Mouse (Mus musculus) cerebellum, postnatal 36 days (tissue): ENCODE data around the gene Ntm.

Experiments used
- DNase-seq, 2 experiments: peaks; one replicate each; pipeline ENCODE4 v3.0.0; 2021 to 2022; ENCODE audit warnings: mixed read lengths in 2 of 2

The Ntm gene

DNA sequence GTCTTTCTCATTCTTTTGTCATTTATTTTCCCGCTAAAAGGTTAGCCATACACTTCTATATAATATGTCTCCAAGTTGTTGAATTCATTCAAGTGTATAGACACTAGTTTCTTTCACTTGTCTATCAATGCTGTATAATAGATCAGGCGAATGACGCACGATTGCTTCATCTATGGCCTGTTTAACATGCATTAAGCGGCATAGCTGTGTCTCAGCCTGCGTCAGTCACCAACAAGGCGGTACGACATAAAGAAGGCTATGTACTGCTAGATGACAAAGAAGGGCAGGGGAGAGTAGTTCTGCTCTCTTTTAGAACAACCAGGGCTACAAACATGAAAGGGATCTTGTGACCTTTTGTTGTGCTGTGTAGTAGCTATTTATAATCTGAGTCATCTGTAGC, 746.4 kb downstream of the Ntm start:
- DNase-seq: no peak

DNA sequence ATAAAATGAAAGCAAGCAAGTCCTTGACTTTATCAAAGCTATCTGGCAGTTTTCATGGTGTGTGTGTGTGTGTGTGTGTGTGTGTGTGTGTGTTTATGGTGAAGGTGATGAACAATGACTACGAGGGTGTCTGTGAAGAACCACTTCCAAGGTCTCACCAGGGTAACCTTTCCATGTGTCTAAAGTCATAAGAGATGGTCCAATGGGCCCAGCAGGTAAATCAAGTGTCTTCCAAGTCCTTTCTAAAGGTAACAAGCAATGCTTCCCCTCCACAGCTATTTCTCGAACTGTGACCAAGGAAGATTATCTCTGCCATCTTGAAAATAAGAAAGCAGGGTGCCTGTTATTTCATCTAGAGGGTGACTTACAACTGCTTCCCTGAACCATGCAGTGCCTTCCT, 747.1 kb downstream of the Ntm start:
- DNase-seq: peak; percentile 62 to 84

DNA sequence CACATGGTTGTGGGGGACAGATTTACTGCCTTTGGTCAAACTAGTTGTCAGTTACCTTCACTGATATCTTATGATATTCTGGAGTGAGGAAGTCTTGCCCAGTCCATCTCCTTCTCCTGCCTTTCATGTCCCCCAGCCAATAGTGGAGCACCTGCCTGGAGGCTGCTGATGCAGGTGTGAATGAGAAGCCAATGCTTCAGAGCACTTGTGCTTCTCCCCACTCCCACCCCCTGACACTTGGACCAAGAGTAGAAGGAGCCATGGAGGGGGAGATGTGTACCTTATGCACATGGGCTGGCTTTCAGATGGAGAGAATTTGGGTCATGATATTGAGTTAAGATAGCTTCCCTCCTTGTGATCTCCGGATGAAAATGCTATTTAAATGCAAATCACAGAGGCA, 747.7 kb downstream of the Ntm start:
- DNase-seq: no peak

DNA sequence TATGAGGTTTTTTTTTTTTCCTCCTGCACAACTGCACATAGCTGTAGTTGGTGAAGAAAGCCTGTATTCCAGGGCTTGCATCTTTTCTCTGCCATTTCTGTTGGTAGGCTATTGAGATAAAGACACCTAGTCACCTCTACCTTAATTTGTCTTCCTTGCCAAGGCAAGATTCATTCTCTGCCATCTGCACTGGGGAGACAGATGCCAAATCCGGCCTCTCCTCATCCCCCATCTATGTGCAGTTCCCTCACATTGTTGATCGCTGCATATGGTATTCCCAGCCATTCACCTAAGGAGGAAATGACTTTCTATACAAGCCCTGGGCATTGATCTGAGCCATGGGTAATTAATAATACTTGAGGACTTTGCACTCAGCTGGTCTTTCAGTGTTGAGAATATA, 753.7 kb downstream of the Ntm start:
- DNase-seq: no peak

DNA sequence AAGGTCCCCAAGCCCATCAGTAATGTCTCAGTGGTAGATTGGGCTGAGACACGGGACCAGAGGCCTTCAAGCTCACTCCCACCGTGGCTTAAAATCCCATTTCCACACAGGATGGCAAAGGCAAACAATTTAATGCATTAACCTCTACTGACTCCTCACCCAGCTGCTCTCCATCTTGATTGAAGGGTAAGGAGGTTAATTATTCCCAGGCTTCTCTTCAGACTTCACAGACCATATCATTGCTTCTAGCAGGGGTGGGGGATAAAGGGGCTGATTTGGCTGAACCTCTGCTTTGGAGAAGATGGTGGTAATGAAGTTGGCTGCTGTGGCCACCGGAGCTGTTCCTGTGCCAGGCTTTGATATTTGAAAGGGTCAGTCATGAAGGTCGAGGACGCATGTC, 754.8 kb downstream of the Ntm start:
- no peak for DNase-seq

DNA sequence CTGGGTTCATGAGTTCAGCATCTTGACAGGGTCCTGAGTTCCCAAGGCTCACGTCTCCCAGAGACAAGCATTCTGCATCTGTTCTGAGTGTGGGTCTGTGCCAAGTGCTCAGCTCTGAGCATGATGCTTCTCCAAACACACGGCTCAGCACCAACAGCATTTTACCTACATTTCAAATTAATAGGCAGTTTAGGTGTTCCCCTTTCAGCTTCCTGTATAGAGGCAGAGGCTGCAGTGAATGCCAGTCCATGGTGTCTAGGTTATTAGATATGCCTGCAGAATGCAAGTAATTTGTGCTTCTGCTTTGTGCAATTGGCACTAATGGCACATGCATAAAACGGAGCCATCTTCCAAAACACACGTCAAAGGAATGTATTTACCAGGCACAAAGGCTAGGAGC, 757.3 kb downstream of the Ntm start:
- DNase-seq: peak in 1 of 2 experiments; percentile 33

DNA sequence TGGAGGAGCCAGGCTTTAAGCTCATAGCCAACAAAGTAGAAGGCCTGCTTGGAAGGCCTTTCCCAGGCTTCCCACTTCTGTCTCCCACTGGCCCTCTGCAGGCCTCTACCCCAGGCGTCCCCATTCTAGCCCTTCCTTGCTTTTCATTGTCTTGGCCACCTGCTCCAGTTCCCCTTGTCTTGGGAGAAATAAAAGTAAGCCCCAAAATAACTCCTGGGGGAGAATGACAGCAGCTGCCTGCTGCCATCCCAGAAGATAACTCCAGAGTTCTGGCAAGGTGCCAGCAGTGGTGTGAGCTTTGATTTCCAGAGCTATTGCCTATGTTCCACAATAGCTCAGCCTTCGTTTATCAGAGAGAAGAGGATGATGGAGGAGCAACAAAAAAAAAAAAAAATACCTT, 760.7 kb downstream of the Ntm start:
- peak in 1 of 2 experiments; percentile 32 for DNase-seq

DNA sequence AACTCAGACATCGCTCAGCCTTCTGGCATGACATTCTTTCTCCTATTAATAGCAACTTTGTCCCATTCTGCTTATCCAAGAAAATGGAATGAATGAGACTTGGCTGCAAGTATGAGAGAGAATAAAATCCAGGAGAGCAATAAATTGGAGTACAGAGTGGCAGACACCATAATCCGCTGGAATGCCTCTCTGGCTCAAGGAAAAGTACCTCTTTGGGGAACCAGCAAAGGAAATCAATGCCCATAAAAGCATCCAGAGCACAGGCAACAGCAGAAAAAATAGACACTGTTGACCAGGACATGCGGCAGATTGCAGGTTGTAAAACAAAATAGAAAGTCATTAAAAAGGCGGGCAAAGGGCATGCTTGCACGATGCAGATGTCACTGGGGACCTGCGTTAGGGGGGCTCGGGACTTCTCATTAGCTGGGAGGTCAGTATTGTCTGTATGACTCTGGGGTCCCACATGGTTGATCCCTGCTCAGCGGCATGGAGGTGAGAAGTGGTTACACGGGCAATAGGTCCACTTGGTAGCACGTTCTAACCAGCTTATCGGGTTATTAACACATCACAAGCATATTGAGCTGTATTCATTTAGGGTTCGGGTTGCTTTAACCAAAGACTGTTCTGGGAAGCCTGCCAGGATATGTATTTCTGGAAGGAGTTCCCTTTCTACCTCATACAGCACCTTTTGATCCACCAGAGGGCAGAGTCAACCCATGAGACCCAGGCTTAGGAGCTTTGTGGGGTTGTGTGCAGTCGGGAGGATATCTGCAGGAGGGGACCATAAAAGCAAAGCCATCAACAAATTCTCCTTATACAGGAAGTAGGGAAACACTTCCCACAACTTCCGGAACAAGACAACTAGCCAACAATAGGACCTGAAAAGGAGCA, 761.5 kb downstream of the Ntm start:
- peak; percentile 70 to 80 for DNase-seq

DNA sequence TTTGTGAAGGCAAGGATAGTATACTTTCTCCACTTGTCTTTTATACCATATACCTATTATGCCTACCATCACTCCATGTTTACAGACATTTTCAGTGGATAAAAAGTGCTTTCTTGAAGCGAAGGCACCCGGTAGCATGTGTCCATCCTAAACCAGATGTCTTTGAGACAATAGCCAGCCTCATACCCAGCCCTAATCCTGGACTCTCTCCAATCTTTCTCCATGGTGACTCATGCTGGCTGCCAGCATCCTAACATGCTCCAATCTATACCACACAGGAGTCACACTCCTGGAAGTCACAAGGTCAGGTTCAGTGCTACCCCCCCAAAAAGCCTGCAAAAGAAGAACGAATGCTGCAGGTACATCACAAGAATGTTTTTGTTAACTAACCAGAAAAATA, 765.9 kb downstream of the Ntm start:
- peak; percentile 30 to 50 for DNase-seq

DNA sequence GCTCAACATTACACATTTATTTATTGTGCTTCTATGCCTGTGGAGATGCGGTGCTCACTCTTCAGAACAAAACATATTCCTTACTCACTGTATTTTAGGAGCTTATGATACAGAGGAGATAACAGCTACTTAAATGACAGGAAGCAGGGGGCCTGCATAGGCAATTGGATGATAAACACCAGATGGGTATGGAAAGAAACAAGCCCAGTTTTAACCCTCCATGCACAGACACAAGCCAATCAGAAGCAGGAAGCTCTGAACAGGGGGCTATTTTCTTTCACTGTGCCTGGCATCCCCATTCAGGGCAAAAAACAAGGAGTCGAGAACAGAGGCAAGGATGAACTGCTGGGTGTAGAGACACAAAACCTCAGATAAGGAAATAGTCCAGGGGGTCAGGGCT, 768.7 kb downstream of the Ntm start:
- DNase-seq: no peak

DNA sequence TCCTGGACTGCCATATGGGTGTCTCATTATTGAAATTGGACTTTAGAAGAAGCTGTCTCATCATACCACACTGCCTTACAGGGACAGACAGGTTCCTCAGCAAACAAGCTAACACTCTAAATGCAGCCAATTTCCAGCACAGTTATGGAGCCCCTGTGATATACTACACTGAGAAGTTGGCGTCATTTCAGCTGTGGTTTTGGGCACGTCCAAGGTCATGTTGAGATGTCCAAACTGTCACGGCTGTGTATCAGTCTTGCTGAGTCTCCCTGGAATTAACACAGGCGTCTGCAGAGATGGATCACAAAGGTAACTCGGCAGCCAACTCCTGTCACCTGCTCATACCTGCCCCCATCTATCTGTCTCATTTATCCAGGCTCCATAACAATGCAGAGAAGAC, 779.9 kb downstream of the Ntm start:
- DNase-seq: no peak

DNA sequence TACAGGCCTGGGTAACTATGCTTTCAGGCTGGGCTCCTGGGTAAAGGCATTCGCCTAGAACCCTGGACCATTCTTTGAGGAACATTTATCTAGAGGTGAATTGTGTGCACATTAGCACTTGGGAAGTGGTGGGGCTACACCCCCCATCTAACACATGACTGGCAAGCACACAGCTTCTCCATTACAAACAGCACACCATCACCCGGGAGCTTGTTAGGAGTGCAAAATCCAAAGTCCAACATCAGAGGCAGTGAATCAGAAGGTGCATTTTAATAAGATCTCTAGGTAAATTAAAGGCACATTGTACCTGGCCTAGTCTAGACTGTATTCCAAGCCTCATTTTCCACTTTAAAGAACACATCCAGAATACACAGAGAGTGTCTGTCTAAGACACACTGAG, 781.3 kb downstream of the Ntm start:
- no peak for DNase-seq

DNA sequence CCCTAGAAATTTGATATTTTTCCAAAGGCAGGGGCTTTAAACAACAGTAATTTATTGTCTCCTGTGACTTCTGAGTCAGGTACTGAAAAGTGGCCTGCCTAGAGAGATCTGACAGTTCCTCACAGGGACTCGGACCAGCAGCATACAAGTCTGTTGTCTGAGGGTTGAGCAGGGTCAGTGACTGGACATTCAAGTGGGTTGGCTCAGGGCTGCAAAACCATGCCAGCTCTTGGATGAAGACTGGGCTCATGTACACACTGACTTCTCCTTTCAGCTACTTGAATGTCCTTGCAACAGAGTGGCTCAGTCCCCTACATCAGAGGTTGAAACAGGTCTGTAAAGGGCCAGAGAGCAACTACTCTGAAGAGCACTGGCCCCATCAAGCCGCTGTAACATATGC, 797.2 kb downstream of the Ntm start:
- no peak for DNase-seq

DNA sequence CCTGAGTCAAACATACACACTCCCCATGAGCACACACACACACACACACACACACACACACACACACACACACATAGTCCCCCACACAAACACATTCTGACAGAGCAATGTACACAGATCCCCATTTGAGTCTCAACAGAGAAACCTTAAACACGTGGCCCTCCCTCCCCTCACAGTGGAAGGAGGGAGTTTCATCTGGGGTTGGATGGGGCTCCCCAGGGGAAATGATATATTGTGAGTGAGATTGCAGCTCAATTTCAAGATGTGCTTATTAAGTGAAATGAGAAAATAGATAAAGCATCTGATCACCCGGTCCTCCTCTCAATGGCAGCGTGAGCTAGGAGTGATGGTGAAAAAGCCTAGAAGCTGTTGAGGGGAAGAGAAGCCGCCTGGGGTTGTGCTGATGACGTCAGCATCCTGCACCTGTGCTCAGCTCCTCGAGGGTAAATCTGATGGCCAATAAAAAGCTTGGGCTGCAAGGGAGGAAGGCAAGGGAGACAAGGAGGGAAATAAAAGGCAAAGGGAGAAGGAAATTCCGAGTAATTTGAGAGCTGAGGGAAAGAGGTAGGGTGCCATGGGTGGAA, 801.8 kb downstream of the Ntm start:
- no peak for DNase-seq

DNA sequence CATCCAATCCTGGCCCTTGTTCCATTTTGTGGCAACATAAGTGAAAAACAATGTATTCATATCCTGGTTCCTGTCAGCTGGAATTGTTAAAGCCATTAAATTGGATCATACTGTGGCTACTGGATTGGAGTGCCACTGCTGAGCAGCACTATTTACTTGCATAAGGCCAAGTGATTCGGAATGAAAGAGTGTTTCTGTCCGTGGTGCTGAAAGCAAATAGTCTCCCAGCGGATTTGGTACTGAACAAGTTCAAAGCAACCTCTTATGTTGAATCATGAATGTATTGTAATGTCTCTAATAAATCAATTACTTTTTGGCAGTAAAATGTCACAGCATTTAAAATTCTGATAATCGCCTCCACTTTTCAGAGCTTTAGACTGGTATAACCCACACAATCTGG, 817.0 kb downstream of the Ntm start:
- DNase-seq: no peak

DNA sequence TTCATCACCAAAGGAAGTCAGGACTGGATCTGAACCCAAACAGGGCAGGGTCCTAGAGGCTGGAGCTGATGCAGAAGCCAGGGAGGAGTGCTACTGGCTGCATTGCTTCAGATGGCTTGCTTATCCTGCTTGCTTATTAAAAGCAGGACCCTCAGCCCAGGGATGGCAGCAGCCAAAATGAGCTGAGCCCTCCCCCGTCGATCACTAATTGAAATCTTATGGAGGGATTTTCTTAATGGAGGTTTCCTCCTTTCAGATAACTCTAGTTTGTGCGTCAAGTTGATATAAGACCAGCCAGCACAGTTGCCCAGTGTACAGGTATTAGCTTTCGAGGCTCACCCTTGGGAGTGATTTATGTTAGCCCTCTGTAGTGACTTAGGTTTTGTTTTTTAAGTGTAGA, 826.9 kb downstream of the Ntm start:
- DNase-seq: no peak

DNA sequence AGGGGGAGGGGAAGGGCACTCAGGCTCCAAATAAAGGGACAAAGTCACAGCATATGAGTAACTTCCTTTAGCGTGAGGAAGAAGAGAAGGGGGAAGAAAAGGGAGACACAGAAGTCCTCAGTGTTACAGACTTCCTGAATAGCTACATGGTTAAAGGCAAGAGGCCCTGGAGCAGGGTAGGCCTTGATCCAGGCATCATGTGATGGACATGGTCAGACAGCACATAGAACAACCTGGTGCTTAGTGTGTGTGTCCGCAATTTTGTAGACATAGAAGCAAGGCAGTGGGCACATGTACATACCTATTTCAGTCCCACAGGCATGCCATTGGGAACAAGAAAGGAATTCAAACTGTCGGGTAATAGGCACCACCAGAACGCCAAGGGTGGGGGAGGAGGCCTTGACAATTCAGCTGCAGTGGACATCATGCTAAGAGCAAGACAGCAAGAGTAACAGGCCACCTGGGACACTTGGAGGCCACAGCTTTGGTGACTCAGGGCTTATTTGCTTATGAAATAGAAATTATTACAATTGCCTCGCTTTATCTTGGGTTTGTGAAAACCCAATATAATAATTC, 832.1 kb downstream of the Ntm start:
- DNase-seq: peak in 1 of 2 experiments; percentile 13

DNA sequence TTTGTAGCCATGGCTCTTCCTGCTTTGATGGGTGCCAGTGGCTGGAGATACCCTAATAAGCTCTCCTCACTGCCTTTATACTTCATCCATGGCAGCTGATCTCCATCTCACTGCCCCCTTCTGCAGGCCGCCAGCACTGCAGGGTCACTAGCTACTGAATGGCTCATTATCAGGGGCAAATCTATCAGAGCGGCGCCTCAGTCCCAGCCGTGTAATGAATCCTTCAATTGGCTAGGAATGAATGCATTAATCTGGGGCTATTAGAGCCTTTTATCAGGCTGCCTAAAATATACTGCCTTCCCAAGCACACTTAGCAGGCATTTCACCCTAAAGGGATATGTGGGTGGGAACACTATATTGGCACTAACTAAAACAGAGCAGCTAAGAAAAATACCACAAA, 832.6 kb downstream of the Ntm start:
- DNase-seq: no peak

DNA sequence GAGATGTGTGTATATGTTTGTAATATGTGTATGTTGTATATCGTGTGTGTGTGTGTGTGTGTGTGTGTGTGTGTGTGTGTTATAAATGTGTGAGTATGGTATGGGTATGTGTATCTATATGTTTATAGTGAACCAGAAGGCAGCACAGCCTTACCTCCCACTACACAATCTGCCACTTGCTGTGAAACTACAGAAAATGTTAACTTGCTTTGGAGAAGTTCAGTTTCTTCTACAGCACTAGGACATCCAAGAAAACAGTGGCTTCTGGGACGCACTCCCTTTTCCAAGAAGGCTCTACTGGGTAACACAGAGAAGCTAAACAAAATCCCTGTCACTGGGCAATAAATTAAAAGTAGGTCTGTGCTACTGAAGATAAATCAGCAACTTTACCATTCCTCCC, 834.5 kb downstream of the Ntm start:
- no peak for DNase-seq

DNA sequence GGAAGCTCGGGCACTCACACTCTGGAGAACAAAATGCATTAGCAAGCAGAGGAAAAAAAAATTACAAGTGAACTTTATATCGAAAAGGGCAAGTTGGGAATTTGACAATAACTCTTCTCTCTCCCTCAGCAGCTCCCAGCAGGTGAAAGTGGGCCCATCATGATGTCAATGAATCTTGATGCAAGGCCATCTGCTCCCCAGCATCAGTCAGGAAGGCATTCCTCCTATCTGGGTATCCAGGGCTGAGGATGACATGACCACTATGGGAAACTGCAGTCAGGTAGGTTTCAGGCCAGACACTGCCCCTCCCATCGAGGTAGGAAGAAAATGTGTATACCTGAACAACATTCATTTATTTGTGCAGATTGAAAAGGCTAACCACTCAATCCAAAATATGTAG, 838.5 kb downstream of the Ntm start:
- DNase-seq: peak in 1 of 2 experiments; percentile 26

DNA sequence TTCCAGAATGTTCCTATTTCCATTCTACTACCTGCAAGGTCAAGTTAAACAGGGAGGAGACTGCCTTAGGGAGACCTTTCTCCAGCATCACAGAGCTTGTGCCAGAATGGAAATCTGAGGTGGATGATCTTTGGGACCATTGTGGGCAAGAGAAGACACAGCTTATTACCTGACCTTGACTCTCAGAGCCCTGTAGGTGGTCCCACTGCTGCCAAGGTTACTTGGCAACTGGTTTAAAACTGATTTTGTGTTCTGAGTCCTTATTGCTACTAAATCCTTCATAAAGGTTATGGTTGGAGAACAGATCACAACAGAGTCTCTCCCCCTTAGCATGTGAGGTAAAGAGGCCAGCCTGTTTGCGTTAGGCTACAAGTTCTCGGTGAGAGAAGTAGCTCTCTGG, 839.1 kb downstream of the Ntm start:
- DNase-seq: peak; percentile 39 to 45

DNA sequence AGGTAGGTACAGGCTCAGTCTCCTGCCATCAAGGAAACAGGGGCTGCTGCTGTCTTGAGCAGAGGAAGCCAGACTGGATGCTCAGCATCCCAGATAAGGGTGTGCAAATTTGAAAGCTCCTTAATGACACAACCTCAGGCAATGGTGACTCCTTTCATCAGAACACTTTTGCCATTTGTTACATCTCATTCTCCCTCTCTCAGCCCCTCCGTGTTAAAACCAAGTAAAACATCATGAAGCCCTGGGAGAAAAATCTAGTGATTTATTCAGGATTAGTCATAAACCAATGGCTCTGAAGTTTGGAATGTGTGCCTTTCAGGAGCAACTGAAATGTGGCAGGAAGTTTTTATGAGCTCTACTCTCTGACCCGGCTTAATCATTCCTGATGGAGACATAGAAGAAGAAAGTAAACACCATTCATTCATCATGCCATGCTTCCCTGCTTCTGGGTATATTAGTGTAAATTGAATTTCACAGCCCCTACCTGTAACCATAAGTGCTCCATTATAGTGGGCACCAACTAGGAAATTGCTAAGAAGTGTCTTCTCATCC, 845.3 kb downstream of the Ntm start:
- DNase-seq: no peak

DNA sequence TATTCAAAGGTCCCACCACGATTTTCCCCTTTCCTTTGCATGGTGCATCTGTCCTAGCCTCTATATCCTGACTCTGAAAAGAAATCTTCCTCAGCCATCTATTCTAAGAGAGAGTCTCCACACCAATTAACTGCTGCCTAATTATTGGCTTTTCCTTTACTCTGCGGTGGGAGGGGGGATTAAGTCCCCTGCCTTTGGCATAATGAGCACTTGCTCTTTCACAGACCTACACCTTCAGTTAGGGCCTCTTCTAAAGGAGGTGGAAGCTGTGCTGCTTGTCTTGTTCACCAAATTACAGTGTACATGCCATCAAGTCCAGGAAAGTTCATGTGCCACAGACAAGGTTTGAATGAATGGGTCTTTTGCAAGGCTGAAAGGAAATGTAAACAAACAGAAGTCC, 847.6 kb downstream of the Ntm start:
- DNase-seq: no peak

DNA sequence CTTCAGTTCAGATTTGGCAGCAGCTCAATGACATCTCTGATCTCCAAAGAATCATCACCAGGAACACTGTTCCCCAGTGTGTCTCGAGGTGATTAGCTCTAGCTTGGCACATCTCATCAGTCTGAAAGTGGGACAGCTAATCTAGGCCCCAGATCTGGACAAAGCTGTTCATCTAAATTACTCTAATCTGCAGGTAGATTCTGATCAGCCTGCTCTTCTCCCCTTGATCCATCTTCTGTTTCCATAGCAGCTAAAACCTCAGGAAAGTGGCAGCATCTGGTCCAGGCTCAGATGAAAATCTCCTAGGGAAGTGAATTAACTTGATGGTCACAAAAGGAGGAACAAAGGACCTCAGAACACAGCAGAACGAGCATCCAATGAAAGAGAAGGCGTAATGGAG, 856.2 kb downstream of the Ntm start:
- DNase-seq: no peak
